Mouse (Mus musculus) CH12.LX (cell line): Measurements from ENCODE around the gene Olfr811. TPM values are rescaled to one million over a fixed set of nuclear protein-coding genes. Genes with fewer than 3 reads are reported as not detected.

ENCODE experiments used
- DNase-seq: peaks from one replicate; pipeline ENCODE4 v3.0.0-alpha.2; 2013; ENCODE audit errors: extremely low read depth
- H3K27ac ChIP-seq: 2 replicates; pipeline ENCODE4 v1.5.1; 2012; ENCODE audit warnings: low read depth, mild to moderate bottlenecking, control low read depth, moderate library complexity; ENCODE audit not compliant: insufficient read depth
- H3K27me3 ChIP-seq: replicated peaks from 2 replicates; pipeline ENCODE3; 2012; ENCODE audit warnings: inconsistent platforms
- H3K36me3 ChIP-seq, 2 experiments: replicated peaks in 1 of 2; 2 replicates each; pipeline versions ENCODE3 to v1.6.1; 2012; ENCODE audit warnings: inconsistent platforms in 1 of 2, low read length in 1 of 2, mild to moderate bottlenecking in 1 of 2, mixed read lengths in 1 of 2, moderate library complexity in 1 of 2; ENCODE audit not compliant: control insufficient read depth in 1 of 2, insufficient read depth in 1 of 2
- H3K4me1 ChIP-seq, 2 experiments: 2 replicates each; pipeline ENCODE4 v1.6.1; 2012; ENCODE audit warnings: inconsistent platforms in 1 of 2, moderate library complexity in 1 of 2; ENCODE audit not compliant: insufficient read depth in 2 of 2, control insufficient read depth in 1 of 2
- H3K4me2 ChIP-seq: 2 replicates; pipeline ENCODE4 v1.6.1; 2012; ENCODE audit warnings: low read depth, mild to moderate bottlenecking, control low read depth; ENCODE audit not compliant: poor library complexity, insufficient read depth, severe bottlenecking
- H3K4me3 ChIP-seq, 3 experiments: fragments of 150-350 bp in 1 of 3; sonication (generic) in 1 of 3; replicated peaks in 1 of 3; 2 replicates each; pipeline versions ENCODE3 to v1.5.1; 2011 to 2012; ENCODE audit warnings: low read depth in 2 of 3, low read length in 2 of 3, mild to moderate bottlenecking in 2 of 3, moderate library complexity in 2 of 3, control low read depth in 1 of 3, improper control_type of control experiment in 1 of 3, inconsistent platforms in 1 of 3, mixed read lengths in 1 of 3; ENCODE audit not compliant: poor library complexity in 1 of 3
- H3K79me2 ChIP-seq: replicated peaks from 2 replicates; pipeline ENCODE4 v1.6.1; 2012; ENCODE audit warnings: mild to moderate bottlenecking, moderate library complexity; ENCODE audit not compliant: control insufficient read depth, poor library complexity, insufficient read depth, severe bottlenecking; ENCODE audit errors: extremely low read depth
- H3K9ac ChIP-seq: 2 replicates; pipeline ENCODE4 v1.6.1; 2012; ENCODE audit warnings: low read depth, mild to moderate bottlenecking, control low read depth, moderate library complexity; ENCODE audit not compliant: insufficient read depth
- H3K9me3 ChIP-seq: replicated peaks from 2 replicates; pipeline ENCODE3; 2012; ENCODE audit warnings: low read length, inconsistent platforms, mixed read lengths
- BHLHE40 ChIP-seq: IDR thresholded peaks from 2 replicates; pipeline ENCODE4 v1.6.1; 2011; ENCODE audit warnings: mild to moderate bottlenecking, low read depth, low read length, improper control_type of control experiment
- CHD2 ChIP-seq: IDR thresholded peaks from 2 replicates; pipeline ENCODE4 v1.6.1; 2011; ENCODE audit warnings: low read length, improper control_type of control experiment
- CTCF ChIP-seq, 2 experiments: IDR thresholded peaks in 1 of 2; conservative IDR thresholded peaks in 1 of 2; 2 replicates each; pipeline ENCODE4 v1.5.1; 2011 to 2012; ENCODE audit warnings: low read depth in 2 of 2, low read length in 2 of 2, improper control_type of control experiment in 1 of 2, inconsistent platforms in 1 of 2, mild to moderate bottlenecking in 1 of 2, moderate library complexity in 1 of 2
- E2F4 ChIP-seq: IDR thresholded peaks from 2 replicates; pipeline ENCODE4 v1.6.1; 2011; ENCODE audit warnings: low read depth, low read length, improper control_type of control experiment; ENCODE audit not compliant: insufficient replicate concordance
- ELF1 ChIP-seq: IDR thresholded peaks from 2 replicates; pipeline ENCODE4 v1.6.1; 2014; ENCODE audit warnings: low read depth, mild to moderate bottlenecking, inconsistent platforms, low read length, improper control_type of control experiment
- ETS1 ChIP-seq: conservative IDR thresholded peaks from 2 replicates; pipeline ENCODE4 v1.6.1; 2012; ENCODE audit warnings: low read depth, mild to moderate bottlenecking, inconsistent platforms, low read length, improper control_type of control experiment, moderate library complexity
- GABPA ChIP-seq: IDR thresholded peaks from 2 replicates; pipeline ENCODE4 v1.6.1; 2012; ENCODE audit warnings: low read depth, low read length, improper control_type of control experiment, inconsistent platforms; ENCODE audit not compliant: insufficient replicate concordance
- HCFC1 ChIP-seq: IDR thresholded peaks from 2 replicates; pipeline ENCODE4 v1.6.1; 2012; ENCODE audit warnings: low read depth, mild to moderate bottlenecking, inconsistent platforms, low read length, improper control_type of control experiment
- JUN ChIP-seq: IDR thresholded peaks from 2 replicates; pipeline ENCODE4 v1.6.1; 2011; ENCODE audit warnings: low read depth, mild to moderate bottlenecking, low read length, improper control_type of control experiment, moderate library complexity; ENCODE audit not compliant: insufficient read depth
- JUND ChIP-seq: conservative IDR thresholded peaks from 2 replicates; pipeline ENCODE4 v1.6.1; 2011; ENCODE audit warnings: low read depth, low read length, improper control_type of control experiment
- MXI1 ChIP-seq: IDR thresholded peaks from 2 replicates; pipeline ENCODE4 v1.6.1; 2011; ENCODE audit warnings: mild to moderate bottlenecking, low read depth, low read length, improper control_type of control experiment
- MYC ChIP-seq: IDR thresholded peaks from 2 replicates; pipeline ENCODE4 v1.6.1; 2011; ENCODE audit warnings: low read depth, mild to moderate bottlenecking, improper control_type of control experiment, low read length
- NELFE ChIP-seq: IDR thresholded peaks from 2 replicates; pipeline ENCODE4 v1.6.1; 2011; ENCODE audit warnings: low read depth, low read length, improper control_type of control experiment
- SIN3A ChIP-seq: IDR thresholded peaks from 2 replicates; pipeline ENCODE4 v1.6.1; 2012; ENCODE audit warnings: low read length, improper control_type of control experiment, inconsistent platforms
- TCF12 ChIP-seq: IDR thresholded peaks from 2 replicates; pipeline ENCODE4 v1.6.1; 2014; ENCODE audit warnings: low read depth, mild to moderate bottlenecking, inconsistent platforms, low read length, improper control_type of control experiment
- UBTF ChIP-seq: IDR thresholded peaks from 2 replicates; pipeline ENCODE4 v1.6.1; 2012; ENCODE audit warnings: low read depth, mild to moderate bottlenecking, inconsistent platforms, low read length, improper control_type of control experiment, moderate library complexity
- USF1 ChIP-seq: IDR thresholded peaks from 2 replicates; pipeline ENCODE4 v1.6.1; 2014; ENCODE audit warnings: low read depth, mild to moderate bottlenecking, inconsistent platforms, low read length, improper control_type of control experiment
- USF2 ChIP-seq: conservative IDR thresholded peaks from 2 replicates; pipeline ENCODE4 v1.6.1; 2011; ENCODE audit warnings: low read depth, low read length, improper control_type of control experiment
- ZC3H11A ChIP-seq: IDR thresholded peaks from 2 replicates; pipeline ENCODE4 v1.6.1; 2012; ENCODE audit warnings: low read depth, mild to moderate bottlenecking, inconsistent platforms, low read length, improper control_type of control experiment
- ZKSCAN1 ChIP-seq: IDR thresholded peaks from 2 replicates; pipeline ENCODE4 v1.6.1; 2012; ENCODE audit warnings: low read depth, inconsistent platforms, low read length, improper control_type of control experiment, borderline replicate concordance
- ZMIZ1 ChIP-seq: IDR thresholded peaks from 2 replicates; pipeline ENCODE4 v1.6.1; 2012; ENCODE audit warnings: low read depth, mild to moderate bottlenecking, inconsistent platforms, low read length, improper control_type of control experiment
- dilution Hi-C: fragments of 300-500 bp; cut with MboI; formaldehyde crosslinking; loops from 2 replicates; pipeline ENCODE4 v1.14.3; 2020; ENCODE audit warnings: low sequenced_read_pairs; ENCODE audit not compliant: extremely low pct_unique_long_range_greater_than_20kb, extremely low pct_ligation_motif_present
- in situ Hi-C: fragments of 300-500 bp; cut with MboI; formaldehyde crosslinking; loops from 3 replicates; pipeline ENCODE4 v1.14.3; 2019; ENCODE audit warnings: low sequenced_read_pairs, low pct_ligation_motif_present, low pct_unique_long_range_greater_than_20kb, mixed read lengths
- polyA plus RNA-seq: library from polyadenylated mRNA; unstranded; fragments of >175 nt; gene quantifications from 2 replicates; pipeline ENCODE4 v1.2.1, GENCODE M21; 2012; ENCODE audit warnings: low read depth; ENCODE audit not compliant: insufficient read length
- total RNA-seq, 2 experiments: library from RNA; depleted of rRNA; stranded (reverse); fragments of 300-350 nt in 1 of 2; fragments of >200 nt in 1 of 2; gene quantifications; 2 replicates each; pipeline ENCODE4 v1.2.3; 2012 to 2014

Gene Olfr811
- total RNA-seq (2012; rRNA removed) = not detected in 2 replicates
- total RNA-seq (2014; rRNA removed) = not detected in 2 replicates
- not detected in 2 replicates for polyA plus RNA-seq

- Histone ChIP-seq H3K27ac (no peak within 1 kb of the TSS), H3K4me1 (no peaks in the 10 kb centered on the region), H3K36me3 (no peaks in the 10 kb centered on the region), H3K9me3 (no peaks in the 10 kb centered on the region), H3K4me3 (no peak within 1 kb of the TSS), H3K9ac (no peak within 1 kb of the TSS), H3K79me2 (no peaks in the 10 kb centered on the region), H3K4me2 (no peak within 1 kb of the TSS), H3K27me3 (no peaks in the 10 kb centered on the region)
- no peak for DNase-seq
- no peak for TF ChIP-seq TCF12
- no peak for TF ChIP-seq ELF1
- TF ChIP-seq SIN3A = no peak
- dilution Hi-C loops (no loop called here), in situ Hi-C loops (no loop called here)
These were observed at the start of gene Olfr811 for GRCm38 (mm10) chr10:129804296-129804695. Olfr811 (minus strand) TSS chr10:129804396.

- TF ChIP-seq BHLHE40 = no peak
- no peak for TF ChIP-seq SIN3A
- no peak for TF ChIP-seq CTCF (conservative IDR thresholded peaks at IDR 0.05 in 1 of 2, IDR thresholded peaks at IDR 0.05 in 1 of 2; ENCODE audit: low read depth in 2 of 2, low read length in 2 of 2)
- TF ChIP-seq MYC = no peak
- TF ChIP-seq UBTF = no peak
- TF ChIP-seq MXI1 = no peak
- no peak for TF ChIP-seq ZC3H11A
- TF ChIP-seq USF2 = no peak
- TF ChIP-seq ELF1 = no peak
- no peak for TF ChIP-seq TCF12
- DNase-seq = no peak
- Histone ChIP-seq H3K79me2 (no peaks in the 10 kb centered on the region), H3K27me3 (no peaks in the 10 kb centered on the region), H3K9ac (no peak overlapping the region), H3K4me2 (no peak overlapping the region), H3K9me3 (no peaks in the 10 kb centered on the region), H3K36me3 (no peaks in the 10 kb centered on the region), H3K4me1 (no peaks in the 10 kb centered on the region), H3K27ac (no peak overlapping the region), H3K4me3 (no peak overlapping the region)
- dilution Hi-C loops = no loop called here
- in situ Hi-C loops = no loop called here
These were observed 43.1 kb upstream of the Olfr811 start for GRCm38 (mm10) chr10:129847343-129847742.

GRCm38 (mm10) chr10:129845994-129846393 is 41.8 kb upstream of the Olfr811 start, which contains the start of gene Olfr812:
Olfr812 (minus strand) TSS chr10:129846094.
- Histone ChIP-seq H3K36me3 (no peaks in the 10 kb centered on the region), H3K9me3 (no peaks in the 10 kb centered on the region), H3K79me2 (no peaks in the 10 kb centered on the region), H3K4me3 (no peak within 1 kb of the TSS), H3K27ac (no peak within 1 kb of the TSS), H3K27me3 (no peaks in the 10 kb centered on the region), H3K9ac (no peak within 1 kb of the TSS)
- no peak for DNase-seq
- TF ChIP-seq ZC3H11A = no peak
- TF ChIP-seq GABPA = no peak
- TF ChIP-seq JUN = no peak
- no peak for TF ChIP-seq CTCF (conservative IDR thresholded peaks at IDR 0.05 in 1 of 2, IDR thresholded peaks at IDR 0.05 in 1 of 2; ENCODE audit: low read depth in 2 of 2, low read length in 2 of 2)
- TF ChIP-seq SIN3A = no peak
- TF ChIP-seq MXI1 = no peak
- TF ChIP-seq NELFE = no peak
- TF ChIP-seq ZMIZ1 = no peak
- TF ChIP-seq E2F4 = no peak
- no peak for TF ChIP-seq ETS1
- no peak for TF ChIP-seq JUND
- TF ChIP-seq ELF1 = no peak
- no peak for TF ChIP-seq USF2
- TF ChIP-seq UBTF = no peak
- no peak for TF ChIP-seq HCFC1
- no peak for TF ChIP-seq USF1
- no peak for TF ChIP-seq CHD2
- TF ChIP-seq ZKSCAN1 = no peak
- TF ChIP-seq, all 38 proteins: peak for 0
- no peak within 1 kb of the TSS for H3K4me2 ChIP-seq
- dilution Hi-C loops = no loop called here
- H3K4me1 ChIP-seq = no peaks in the 10 kb centered on the region
- in situ Hi-C loops = no loop called here
